Mouse (Mus musculus) cerebellum, adult 11 months (tissue): ENCODE measurements around the gene Atg5.
"Not testable (repeated sequence)": the region's sequence is repeated elsewhere in the genome, so short reads cannot be mapped to it uniquely, and the experiment has no call there.

Source experiments
- DNase-seq: peaks from one replicate; pipeline ENCODE4 v3.0.0; 2022

Atg5 gene

DNA sequence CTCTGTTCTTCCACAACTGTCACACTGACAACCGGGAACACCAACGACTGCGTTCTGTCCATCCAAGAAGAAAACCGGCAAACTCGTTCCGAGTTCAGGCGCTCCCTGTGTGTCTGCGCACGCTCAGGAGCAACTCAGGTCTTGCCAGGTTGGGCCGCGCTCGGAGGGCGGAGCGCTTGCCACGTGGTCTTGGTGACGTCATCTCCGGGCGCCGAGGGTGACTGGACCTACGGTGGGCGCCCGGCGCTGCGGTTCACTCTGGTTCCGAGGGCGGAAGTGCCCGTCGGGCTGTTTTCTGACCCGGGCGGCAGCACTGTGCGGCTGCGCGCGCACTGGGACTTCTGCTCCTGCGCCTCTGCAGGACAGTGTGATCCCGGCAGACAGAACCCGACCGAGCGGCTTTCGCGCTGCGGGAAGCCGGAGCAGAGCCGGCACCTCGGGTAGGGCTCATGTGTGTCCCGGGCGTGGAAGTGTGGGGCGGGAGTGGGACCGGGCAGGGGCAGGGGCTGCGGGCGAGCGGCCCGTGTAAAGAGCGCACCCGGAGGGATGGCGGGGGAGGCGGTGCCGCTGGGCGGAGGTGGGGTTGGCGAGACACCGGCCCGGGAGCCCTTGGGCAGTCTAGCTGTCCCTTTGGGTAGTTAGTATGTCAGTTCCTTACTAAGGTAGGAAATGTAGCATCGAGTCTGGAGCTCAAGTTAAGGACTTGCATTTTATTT, at the start of gene Atg5:
Gene Atg5, plus strand, starts transcription at position 214 of the 716 bp plus-strand sequence.
- peak; percentile 97 for DNase-seq

DNA sequence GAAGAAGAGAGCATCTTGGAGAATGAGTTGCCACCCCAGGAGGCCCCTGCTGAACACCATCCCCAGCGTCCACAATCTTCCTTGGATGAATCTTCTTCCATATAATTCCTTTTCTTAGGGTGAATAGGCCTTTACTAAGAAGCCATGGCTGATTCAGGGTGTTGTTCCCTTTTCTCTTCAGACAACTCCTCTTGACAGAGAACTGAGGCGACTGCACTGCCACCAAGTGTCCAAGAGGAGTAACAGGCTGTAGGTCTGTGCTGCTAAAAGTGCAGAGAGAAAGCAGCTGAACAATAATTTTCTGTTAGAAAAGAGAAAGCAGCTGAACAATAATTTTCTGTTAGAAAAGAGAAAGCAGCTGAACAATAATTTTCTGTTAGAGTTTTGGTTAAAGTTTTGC, 49.1 kb upstream of the Atg5 start:
- DNase-seq, result not testable (repeated sequence)

GRCm38 (mm10) chr10:44224345-44224744, 43.8 kb upstream of the Atg5 start:
- no peak for DNase-seq

- DNase-seq, result peak; percentile 5
These were observed 34.8 kb upstream of the Atg5 start for GRCm38 (mm10) chr10:44233351-44233750.

DNA sequence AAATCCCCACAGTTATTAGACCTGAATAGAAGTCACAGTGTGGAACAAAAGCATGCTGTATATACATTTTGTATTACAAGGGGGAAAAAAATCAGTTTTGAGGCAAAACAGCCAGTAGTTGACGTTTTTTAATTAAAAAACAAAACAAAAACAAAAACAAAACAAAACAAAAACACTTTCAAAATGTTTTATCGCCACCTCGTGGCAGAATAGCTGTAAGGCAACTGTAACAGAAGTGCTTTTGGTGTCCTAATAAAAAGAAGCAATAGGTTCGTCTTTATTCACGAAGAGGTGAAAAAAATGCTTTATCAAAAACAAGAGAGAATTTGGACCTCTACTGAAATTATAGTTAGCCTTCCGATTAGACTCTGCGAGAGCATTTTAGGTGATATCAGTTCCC, 32.9 kb upstream of the Atg5 start:
- DNase-seq, result not testable (repeated sequence)

GRCm38 (mm10) chr10:44256624-44257023, 11.5 kb upstream of the Atg5 start:
- no peak for DNase-seq

- no peak for DNase-seq
These were observed 2.3 kb upstream of the Atg5 start for GRCm38 (mm10) chr10:44265835-44266234.

- no peak for DNase-seq
These were observed 1.6 kb upstream of the Atg5 start for GRCm38 (mm10) chr10:44266561-44266960.

DNA sequence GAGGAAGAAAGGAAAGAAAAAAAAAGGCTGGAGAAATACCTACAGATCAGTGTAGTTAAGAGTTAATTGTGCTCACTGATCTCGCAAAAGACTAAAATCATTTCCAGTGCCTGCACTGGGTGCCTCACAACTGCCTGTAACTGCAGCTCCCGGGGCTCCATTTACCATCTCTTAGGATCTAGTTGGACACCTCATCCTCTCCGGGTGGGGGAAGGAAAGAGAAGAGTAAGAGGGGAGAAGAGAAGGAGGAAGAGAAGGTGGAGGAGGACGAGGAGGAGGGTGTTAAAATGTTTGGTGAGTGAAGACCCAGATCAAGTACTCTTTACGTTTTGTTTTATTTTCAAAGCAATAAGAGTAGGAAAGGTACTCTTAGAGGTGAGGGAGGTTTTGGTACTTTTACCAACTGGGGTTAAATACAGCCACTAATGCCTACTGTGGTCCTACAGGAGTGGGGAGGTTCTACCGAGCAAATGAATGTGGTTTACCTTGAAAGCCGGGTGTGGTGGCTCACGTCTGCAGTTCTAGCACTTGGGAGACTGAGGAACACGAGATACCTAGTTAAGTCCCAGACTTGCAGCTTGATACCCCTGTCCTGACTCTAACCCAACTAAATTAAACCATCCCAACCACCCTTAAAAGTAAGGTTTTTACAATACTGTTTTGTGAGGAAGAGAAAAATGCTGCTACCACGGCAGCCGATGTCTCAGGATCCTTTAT, 574 bp upstream of the Atg5 start:
- DNase-seq, result peak; percentile 6

- DNase-seq, result no peak
These were observed 1.1 kb downstream of the Atg5 start for GRCm38 (mm10) chr10:44269211-44269610.

- DNase-seq, result no peak
These were observed 14.2 kb downstream of the Atg5 start for GRCm38 (mm10) chr10:44282323-44282722.

- DNase-seq, result no peak
These were observed 16.9 kb downstream of the Atg5 start for GRCm38 (mm10) chr10:44285106-44285505.

DNA sequence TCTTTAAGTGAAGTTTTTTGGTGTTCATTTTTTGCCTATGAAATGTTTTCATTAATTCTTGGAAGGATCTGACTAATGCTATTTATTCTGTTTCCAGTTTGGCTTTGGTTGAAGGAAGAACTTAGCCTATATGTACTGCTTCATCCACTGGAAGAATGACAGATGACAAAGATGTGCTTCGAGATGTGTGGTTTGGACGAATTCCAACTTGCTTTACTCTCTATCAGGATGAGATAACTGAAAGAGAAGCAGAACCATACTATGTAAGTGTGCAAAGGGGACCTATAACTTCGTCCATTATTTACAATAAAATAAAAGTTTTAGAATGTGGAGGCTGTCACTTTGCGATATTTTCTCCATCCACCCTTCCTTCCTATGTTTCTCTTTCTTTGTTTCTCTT, 17.8 kb downstream of the Atg5 start:
- no peak for DNase-seq

GRCm38 (mm10) chr10:44290876-44291275, 22.7 kb downstream of the Atg5 start:
- DNase-seq, result no peak

DNA sequence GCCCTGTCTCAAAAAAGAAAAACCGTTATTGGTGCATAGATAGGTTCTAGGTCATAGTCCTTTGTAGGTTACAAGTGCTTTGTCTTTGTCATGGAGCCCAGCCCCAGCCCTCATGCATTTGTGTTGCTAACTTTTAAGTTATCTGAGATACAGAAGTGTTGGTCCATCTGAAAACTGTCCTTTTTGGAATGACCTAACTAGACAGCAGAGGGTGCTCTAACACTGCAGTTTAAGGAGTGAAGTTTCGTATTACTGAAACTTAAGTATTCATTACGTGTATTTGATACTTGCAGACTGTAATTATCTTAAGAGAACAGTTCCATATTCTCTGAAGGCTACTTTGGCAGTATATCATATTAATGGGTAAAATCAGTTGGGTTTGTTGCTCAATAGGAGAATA, 24.0 kb downstream of the Atg5 start:
- no peak for DNase-seq

- no peak for DNase-seq
These were observed 31.0 kb downstream of the Atg5 start for GRCm38 (mm10) chr10:44299165-44299564.

- no peak for DNase-seq
These were observed 31.9 kb downstream of the Atg5 start for GRCm38 (mm10) chr10:44300078-44300477.

DNA sequence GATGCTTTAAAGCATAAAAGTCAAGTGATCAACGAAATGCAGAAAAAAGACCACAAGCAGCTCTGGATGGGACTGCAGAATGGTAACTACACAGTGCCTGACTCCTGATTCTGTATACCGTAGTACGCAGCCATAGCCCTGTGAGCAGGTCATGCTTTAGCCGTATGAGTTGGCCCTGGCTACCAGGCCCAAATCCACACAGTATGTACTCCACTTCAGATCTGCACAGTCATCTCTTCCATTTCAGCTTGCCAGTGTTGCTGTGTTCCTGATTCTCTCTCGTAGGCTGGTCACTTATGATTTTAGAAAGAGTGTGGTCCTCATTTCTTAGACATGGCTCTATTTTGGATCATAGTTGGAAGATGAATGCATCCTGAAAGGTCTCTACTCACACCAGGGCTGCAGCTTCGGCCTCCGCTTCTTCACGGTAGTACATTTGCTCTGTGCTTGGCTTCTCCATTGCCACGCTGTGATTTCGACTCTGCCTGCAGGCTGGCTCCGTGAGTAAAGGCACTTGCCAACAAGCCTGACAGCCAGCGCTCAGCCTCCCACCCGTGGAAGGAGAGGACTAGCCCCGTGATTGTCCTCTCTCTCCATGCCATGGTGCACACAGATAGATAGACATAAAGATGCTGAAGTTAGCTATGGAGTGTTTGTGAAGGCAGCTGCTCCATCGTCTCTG, 35.6 kb downstream of the Atg5 start:
- no peak for DNase-seq

- no peak for DNase-seq
These were observed 36.2 kb downstream of the Atg5 start for GRCm38 (mm10) chr10:44304330-44304717.

DNA sequence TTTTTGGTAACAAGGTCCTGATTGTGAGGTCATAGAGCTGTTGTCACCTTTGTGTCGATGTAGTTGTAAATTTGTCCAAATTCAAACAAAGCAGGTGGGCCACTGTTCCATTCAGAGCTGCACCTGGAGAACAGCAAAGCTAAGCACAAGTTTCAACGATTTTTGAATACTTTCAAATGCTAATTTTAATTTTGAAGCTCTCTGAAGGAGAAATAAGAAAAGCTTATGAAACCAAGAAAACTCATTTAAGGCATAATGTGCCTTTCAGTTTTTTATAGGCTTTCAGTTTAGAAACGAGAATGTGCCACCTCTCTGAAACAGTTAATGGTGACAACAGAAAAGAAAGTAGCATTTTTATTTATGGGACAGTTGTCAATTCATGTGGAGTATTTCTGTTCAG, 36.7 kb downstream of the Atg5 start:
- no peak for DNase-seq

DNA sequence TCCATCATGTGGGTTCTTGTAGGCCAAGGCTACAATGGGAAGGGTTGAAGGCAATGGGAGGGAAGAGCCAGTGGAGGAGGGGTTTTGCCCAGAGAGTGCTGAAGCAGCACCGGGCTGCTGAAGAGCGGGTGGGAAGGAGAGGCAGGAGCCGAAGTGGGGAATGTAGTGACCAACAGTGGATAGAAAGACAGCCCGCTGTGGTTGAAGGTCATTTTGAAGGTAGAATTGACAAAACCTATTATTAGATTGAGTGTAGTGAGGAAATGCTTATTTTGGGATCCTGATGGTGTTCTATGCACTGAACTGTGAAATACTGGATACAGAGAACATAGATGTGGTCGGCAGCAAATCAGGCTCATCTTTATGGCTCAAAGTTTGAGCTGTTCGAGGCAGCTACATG, 38.1 kb downstream of the Atg5 start:
- no peak for DNase-seq

DNA sequence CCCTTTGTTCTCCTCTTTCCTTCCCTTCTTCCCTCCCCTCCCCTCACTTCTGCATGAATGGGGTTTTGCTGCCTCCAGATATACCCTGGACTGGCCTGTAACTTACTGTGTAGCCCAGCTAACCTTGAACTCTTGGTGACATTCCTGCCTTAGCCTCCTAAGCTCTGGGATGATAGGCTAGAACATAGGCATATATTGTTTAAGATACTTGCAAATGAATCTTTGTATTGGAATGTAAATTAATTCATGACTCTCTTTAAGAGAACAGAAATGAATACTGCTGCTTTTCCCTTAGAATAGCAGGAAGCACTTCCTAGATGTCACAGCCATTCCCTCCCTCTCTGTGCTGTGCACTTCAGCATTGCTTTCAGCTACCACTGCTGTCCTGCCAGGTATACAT, 40.1 kb downstream of the Atg5 start:
- DNase-seq, result no peak

- no peak for DNase-seq
These were observed 41.1 kb downstream of the Atg5 start for GRCm38 (mm10) chr10:44309250-44309649.

DNA sequence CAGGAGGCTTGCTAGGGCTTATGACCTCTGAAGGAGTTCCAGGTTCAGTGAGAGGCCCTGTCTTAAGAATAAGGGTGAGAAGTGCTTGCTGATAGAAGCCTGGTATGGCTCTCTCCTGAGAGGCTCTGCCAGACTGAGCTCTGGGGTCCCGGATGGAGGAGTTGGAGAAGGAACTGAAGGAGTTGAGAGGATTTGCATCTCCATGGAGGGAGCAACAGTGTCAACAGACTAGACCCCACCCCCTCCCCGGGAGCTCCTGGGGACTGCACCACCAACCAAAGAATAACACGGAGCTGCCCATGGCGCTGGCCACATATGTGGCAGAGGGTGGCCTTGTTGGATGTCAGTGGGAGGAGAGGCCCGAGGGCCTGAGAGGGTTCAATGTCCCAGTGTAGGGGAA, 47.1 kb downstream of the Atg5 start:
- no peak for DNase-seq
